Mouse (Mus musculus): Measurements from ENCODE around the gene Acsl6.
"Not testable (repeated sequence)": the region's sequence is repeated elsewhere in the genome, so short reads cannot be mapped to it uniquely, and the experiment has no call there.

Gene Acsl6

DNA sequence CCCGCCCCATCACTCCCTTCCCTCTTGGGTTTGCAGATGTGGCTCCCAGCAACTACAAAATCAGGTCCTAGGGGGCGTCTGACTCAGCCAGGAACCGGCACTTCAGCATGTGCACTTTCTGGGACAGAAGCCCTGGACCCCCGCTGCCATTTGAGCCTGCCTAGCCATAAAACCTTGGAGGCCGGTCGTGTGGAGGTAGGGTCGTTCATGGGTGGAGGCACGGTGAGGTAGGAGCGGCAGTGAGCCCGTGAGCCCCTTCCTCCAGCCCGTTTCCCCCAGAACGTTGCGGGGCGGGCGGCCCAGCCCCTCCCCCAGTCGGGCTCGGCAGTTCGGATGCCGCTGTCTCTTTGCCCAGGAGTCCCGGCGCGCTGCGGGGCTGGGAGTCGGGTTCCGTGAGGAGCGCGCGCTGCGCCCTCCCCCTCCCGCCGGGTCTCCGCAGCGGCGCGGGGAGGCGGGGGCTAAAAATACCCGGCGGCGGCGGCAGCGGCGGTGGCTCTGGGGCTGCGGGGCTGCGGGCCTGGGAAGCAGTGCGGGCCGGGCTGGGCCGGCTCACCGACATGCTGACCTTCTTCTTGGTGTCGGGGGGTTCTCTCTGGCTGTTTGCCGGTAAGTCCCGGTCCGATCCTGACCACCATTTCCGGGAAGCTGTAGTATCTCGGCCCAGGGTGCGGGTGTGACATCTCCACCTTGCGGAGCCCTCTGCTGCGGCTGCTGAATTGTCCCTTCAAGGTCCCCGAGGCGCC lies at the start of gene Acsl6:
Gene Acsl6 (plus strand): TSS at position 71 of the 743 bp plus-strand sequence.
- DNase-seq (ENCODE audit: low read depth, low spot score), result no peak

DNA sequence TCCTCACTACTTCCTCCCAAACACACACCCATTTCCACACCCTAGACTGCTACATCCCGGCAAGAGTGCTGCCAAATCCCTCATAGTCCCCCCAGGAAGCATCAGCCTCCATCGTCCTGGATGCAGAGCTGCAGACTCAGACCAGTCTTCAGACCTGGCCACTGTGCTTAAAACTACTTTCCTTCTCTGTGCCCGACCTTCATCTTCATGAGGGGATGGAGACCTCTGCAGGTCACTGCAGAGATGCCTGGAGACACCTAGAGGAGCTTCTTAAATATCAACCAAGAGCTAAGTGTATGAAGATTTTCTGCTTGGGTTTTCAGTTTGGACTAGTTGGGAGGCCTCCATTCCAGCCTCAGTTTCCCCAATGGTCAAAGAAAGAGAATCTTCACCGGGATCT lies 49.5 kb upstream of the Acsl6 start:
- DNase-seq (ENCODE audit: low read depth, low spot score), result no peak

DNA sequence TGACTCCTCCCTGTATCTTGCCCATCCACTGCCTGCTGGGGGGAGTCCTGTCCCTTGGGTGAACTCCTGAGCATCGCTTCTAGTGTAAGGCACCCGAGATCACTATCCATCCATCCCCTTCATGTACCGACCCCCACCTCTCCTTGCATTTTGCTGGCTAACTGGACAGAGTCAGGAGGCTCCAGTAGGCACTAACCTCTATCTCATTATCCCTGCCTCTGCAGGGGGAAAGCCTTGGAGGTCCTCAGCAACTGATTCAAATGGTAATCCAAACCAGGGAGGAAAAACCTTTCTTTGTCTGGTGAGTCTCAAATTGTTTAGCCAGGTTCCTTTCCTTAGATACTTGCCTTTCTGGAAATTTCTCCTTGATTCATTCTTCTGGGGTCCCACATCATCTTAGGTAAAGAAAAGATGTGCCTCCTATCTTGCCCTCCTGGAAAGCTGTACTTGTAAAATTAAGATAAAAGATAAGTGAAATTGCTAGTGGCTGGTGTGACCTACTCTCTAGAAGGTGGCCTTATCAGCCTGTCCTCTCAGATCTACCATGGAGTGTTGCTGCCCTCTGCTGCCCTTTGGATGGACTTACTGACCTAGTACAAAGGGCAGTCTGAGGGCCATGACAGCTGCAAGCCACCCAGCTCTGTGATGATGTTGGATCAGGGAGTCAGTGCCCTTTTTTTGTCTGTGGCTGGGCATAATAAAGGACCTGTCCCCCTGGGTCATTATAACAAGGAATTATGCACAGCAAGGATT lies 46.8 kb upstream of the Acsl6 start:
- no peak for DNase-seq (ENCODE audit: low read depth, low spot score)

DNA sequence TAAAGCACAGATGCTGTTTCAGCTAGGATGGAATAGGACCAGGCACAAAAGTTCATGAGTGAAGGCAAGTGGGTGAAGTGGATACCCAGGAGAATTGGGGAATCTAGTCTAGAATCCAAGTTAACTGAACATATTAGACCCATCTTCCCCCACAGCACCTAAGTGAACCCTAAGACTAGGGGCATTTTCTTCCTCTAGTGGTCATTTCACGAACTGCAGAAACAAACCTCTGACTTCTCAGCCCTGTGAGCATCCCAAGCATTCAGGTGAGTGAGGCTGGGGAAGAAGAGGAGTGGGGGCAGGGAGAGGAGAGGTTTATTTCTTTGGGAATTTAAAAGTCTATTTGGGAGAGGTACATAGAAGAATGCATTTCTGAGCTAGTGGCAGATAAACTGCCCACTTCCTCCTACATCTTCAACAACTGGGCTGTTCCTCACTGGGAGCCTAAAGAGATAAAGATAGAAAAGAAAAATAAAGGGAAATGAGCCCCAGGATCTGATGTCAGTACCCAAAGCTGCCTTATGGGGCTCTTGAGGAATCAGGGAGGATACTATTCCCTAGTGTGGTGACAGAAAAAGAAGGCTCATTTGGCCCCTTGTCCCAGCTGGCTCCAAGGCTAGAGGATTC lies 40.1 kb upstream of the Acsl6 start:
- DNase-seq (ENCODE audit: low read depth, low spot score), result no peak

DNA sequence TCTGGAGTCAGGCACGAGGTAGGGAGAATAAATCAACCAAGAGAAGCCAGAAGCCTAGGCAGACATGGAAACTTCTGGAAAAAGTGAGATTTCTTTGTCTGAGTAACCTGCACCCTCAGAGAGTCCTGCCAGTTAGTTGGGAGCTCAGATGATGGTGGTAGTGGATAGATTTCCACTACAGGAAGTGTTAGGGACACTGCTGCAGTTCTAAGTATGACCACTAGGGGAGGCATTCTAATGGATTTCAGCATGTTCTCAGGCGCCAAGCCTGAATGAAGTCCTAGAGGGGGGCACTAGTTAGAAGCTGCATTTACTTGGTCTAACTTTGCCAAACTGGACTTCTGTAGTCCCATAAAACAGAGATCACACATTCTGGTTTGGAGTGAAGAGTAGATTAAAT lies 39.1 kb upstream of the Acsl6 start:
- peak; percentile 27 for DNase-seq (ENCODE audit: low read depth, low spot score)

DNA sequence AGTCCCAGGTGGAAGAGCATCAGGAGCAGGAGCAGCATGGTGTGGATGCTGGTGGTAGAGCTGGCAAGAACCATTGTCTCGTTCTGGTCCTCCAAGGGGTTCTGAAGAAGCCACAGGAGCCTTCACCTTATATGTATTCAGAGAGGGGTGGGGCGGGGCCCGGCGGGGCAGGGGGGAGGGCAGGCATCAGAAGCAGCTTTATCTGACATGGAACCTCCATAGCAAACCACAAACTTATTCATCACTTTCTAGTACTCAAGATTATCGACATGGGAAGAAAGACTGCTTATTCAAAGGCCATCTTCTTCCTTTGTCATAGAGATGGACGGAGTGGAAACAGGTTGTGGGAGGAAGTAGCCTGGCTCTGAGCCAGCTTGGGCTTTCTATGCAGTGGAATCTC lies 36.4 kb upstream of the Acsl6 start, which contains the start of gene Il3:
Gene Il3 (minus strand): TSS at position 101 of the 400 bp plus-strand sequence.
- DNase-seq (ENCODE audit: low read depth, low spot score), result no peak

DNA sequence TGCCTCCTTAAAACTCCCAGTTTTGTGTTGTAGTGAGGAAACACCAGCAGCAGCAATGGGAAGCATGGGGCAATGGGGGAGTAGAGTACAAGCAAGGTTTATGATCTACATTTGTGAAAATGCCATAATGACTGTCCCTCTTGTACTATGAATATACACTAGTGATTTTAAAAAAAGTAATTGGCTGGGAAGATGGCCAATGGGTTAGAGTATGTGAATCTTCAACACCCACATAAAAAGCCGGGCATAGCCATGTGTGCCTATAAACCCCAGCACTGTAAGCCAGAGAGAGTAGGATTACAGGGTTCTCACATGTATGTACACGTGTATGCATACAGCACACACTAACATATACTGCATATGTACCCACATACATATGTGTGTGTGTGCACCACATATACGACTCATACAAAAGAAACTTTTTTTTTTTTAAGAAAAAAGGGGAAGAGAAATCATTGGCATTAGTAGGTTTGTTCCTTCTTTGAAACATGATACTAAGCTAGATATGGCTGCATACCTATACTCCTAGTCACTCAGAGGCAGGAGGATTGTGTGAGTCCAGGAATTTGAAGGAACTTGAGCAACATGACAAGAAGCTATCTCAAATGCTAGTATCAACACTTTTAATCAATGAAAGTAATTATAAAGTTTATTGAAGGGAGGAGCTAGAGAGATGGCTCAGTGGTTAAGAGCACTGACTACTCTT lies 34.3 kb upstream of the Acsl6 start:
- DNase-seq (ENCODE audit: low read depth, low spot score), result no peak

DNA sequence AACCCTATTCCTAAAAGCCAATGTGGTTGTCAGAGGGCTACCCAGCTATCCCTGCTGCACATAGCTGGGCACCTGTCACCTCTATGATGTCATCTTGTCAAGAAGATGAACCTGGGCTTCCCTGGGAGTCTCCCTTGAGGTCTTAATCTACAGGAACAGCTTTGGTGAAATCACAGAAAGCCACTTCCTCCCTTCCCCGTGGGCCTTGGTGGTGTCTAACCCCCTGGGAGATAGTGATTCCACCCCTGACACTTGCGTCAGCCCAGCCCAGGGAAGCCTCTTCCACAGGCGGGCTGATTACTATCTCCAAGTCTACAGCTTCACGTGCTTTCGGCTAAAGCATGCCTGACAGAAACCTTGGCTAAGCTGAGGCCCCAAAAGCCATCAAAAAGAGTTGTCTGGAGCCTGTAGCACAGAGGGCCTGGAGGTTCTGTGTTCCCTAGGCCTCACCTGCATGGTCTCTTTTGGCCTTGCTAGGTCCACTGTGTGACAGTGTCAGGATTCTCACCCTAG lies 32.1 kb upstream of the Acsl6 start:
- DNase-seq (ENCODE audit: low read depth, low spot score), result no peak

DNA sequence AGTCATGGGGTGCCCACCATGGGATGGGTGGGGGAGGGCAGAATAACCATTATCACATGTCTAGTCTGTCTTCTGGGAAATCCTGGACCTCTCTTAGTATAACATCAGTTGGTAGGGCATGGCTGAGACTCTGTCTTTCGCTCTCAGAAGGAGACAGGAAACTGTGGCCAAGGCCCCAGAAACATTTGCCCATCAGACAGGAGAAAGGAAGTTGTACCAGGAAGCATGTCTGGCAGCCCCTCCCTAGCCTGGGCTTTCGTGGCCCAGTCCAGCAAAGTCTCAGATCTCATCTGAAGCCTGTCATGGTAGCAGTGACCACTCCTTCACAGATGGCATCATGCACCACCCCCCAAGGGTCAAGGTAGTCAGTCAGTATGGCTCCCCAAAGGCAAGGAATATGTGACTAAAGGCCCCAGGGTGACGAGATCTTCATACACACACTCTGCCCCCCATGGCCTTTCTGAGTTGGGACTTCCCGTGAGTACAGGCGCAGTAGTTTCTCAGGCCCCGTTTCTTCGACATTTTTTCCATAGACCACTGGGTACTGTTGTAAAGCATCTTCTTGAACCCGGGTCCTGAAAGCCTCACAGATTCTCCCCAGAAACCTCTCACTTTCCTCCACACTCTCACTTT lies 15.7 kb upstream of the Acsl6 start:
- DNase-seq (ENCODE audit: low read depth, low spot score), result no peak

DNA sequence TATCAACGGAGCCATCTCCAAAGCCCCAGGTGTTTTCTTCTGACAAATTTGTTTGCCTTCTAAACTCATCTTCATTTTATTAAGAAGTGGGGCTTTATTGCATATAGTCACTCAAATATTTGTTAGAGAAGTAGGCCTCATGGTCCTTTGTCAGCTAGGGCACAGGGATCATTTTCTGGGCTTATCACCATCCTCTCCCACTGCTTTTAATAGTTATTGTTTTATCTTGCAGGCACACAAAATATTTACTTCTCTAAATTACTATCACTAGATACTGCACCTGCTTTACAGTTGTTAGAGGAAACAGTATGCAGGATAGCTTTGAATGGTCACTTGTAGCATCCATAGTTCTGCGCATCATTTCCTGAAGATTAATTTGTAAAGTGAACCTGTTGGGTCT lies 11.4 kb upstream of the Acsl6 start:
- no peak for DNase-seq (ENCODE audit: low read depth, low spot score)

DNA sequence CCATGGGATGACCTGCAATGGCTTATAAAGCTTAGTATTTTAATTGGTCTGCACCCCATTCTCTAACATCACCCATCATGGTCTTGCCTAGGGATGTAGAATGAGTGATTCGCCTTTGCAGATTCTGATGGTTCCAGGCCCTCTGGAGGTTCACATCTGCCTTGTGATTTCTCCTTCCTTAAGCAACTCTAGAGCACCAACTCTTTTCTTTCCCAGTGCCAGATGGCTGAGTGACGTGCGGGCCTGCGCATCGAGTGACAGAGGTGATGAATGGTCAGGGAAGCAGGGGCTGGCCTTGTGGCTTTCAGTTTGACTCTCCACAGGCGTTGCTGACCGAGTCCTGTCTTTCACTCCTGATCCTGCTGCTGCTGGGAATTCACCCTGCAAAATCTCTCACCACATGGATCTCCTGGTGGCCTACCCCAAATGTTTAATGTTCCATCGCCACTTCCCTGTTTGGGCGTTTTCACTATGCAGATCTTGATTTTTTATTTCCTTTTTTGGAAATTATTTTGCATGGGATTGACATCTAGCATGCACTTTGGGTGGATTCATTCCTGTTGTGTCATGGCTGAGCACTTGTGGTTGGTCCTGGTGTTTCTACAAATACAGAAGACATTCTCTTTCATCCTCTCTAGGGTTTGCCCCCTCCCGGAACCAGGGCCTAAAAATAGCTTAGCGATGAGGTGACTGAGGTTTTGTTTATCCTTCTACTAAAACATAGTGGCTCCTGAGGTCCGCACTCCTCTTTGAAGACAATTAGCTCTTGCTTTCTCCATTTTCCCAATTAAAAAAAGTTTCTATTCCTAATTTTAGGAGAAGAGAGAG lies 9.4 kb upstream of the Acsl6 start:
- DNase-seq (ENCODE audit: low read depth, low spot score), result no peak

DNA sequence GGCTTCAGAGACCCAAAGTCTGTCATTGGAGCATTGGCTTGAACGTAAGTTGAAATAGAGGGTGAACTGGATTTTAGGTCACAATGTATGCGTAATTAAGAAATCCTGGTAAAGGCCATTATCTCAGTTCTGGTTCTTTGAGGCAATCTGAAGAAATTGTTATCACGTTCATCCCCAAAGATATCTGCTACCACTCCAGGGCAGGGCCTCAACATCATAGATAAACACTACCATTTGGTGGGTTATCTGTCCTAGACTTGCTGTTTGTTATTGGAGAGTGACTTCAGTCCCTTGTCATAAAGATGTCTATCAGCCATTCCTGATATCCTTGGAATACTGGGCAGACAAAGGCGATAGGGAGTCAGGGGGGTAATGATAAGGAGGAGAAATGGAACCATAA lies 7.6 kb upstream of the Acsl6 start:
- DNase-seq (ENCODE audit: low read depth, low spot score), result no peak

DNA sequence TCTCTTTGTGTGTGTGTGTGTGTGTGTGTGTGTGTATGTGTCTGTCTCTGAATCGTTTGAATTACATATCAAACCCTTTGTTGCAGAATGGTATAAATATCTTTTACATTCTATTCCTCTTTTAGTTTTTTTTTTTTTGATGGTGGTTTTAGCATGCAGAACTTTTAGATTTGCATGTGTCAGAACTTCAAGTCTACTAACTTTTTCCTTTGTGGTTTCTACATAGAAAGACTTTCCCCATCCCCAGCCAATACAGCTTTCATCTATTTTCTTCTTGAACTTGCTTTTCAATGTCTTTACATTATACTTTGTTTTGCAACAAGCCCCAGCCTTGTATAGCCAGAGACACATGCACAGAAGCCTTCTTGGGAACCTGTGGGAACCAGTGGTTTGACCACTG lies 6.9 kb upstream of the Acsl6 start:
- no peak for DNase-seq (ENCODE audit: low read depth, low spot score)

DNA sequence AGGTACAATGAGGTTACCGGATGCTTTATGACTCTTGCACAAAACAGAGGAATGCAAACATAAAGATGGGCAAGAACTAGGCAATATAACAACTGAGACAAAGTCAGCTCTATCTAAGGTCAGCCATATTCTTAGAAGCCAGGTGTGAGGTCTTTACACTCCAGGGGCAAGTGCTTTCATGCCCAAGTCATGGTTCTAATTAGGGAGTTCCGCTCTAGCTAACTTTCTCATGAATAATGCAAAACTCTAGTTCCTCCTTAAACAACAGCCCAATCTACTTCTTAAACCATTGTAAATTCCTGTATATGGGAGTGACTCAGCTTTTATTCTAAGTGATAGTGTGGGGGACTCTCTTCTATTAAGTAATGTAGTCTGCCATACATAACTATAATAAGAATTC lies 6.1 kb upstream of the Acsl6 start:
- not testable (repeated sequence) for DNase-seq (ENCODE audit: low read depth, low spot score)

DNA sequence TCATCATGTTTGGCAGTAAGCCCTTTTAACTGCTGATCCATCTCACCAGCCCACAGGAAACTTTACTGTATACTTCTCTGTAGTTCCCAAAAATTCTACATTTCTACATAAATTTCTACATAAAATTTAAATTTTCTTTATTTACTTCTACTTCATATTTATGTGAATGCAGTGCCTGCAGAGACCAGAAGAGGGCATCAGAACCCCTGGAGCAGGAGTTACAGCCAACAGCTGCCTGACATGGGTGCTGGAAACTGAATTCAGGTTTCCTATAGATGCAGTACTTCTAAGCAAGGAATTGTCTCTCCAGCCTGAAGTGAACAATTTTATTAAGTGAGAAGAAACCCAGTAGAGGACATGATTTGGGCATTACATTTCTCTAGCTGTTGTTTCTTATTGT lies 4.8 kb upstream of the Acsl6 start:
- no peak for DNase-seq (ENCODE audit: low read depth, low spot score)

DNA sequence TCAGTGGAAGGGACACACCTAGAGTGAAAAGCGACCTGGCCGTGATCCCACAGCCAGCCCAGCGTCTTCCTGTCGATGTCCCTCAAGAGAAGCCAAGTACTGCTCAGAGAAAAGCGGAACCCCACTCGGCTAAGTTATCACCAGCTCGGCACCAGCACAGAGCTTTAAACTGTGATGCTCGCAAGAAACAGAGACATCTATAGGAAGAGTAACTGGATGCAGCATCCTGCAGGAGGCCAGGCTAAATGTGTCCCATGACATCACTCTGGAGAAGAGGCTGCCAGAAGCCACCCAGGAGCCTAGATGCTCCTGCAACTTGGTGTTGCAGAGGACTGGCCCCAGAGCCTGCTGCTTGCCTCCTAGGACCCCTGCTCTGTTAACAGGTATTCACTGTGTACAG lies 1.6 kb upstream of the Acsl6 start:
- DNase-seq (ENCODE audit: low read depth, low spot score), result no peak

DNA sequence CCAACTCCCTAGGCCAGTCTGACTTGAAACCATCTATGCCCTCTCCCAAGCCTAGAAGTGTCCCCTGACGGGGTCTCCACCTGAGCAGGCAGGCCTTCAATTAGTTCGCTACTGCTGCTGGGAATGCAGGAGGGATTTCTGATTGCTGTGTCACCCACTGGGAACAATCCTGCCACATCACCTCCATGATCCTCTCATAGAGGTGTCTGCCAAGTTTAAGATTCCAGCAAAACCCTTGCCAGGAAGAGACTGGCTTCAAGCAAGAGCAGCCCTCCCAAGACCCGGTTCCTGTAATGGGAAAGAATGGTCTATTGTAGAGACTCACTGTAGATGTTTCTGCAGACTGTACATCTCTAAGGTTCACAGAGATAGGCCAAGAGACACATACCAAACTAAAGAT lies 992 bp upstream of the Acsl6 start:
- no peak for DNase-seq (ENCODE audit: low read depth, low spot score)

DNA sequence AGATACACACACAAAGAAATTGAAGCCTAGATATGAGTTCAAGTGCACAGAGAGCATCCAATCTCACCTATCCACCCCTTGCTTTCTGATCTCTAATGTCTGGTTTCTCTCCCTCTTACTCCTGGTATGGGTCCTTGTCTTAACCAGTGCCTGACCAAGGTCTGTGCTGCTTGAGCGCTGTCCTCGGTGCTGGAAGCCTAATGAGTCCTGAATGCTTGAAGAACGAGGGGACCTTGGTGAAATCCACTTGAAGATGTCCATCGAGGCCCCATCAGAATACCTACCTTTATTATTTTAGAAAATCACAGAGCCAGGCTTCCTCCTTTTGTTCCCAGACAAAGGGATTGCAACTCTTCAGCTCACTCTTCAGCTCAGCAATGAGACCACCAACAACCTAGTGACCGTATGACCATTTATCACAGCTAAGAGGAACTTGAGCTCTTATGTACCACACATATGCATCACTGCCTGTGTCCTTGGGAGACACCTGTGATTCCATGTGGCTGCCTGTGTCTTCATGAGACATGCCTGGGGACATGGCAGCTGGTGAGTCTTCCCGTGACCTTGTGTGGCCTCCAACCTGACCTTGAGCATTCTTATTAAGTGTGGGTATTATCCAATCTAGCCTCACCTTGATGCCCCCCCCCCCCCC lies 396 bp upstream of the Acsl6 start:
- no peak for DNase-seq (ENCODE audit: low read depth, low spot score)

DNA sequence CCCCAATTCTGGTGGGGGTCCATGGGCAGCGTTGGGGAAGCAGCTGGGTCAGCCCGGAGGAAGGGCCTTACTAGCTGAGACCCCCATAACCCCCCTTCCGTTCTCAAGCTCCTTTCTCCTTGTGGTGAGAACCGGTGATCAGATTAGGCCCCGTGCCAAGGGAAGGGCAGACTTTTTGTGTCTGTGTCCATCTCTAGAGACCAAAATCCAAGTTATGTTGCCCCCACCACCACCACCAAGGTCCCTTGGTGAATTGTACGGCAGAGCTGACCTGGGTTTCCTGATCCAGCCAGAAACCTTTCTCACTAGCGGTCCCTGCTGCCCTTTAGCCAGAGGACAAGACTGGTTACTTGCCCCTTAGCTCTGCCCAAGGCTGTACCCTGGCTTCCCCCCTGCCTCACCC lies 874 bp downstream of the Acsl6 start:
- DNase-seq (ENCODE audit: low read depth, low spot score), result no peak

DNA sequence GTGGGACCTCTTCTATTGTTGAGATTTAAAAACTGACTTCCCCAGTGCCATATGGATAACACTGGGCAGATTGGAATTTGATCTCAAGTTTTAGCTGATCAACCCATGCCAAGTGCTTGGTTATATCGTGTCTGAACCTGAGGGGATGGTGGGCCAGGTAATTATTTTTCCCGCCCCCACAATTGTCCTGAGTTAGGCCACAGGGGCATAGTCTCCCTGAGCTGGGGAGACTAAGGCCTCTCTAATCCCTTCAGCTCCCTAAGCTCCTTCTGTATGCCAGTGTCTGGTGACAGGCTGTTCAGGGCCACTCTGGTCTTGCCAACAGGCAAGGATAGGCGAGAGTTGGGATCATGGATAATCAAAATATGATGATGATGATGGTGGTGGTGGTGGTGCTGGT lies 1.7 kb downstream of the Acsl6 start:
- no peak for DNase-seq (ENCODE audit: low read depth, low spot score)
